Mouse (Mus musculus) cerebral cortex, adult 2 months (tissue): Measurements from ENCODE around the gene BC003965.

Source experiments
- WGBS: fragments of 180-500 bp; shearing (Covaris S2); methylation state at CpG from one replicate; pipeline ENCODE4 v1.1.7; 2018; 5-methylcytosine and 5-hydroxymethylcytosine counted together

The BC003965 gene

DNA sequence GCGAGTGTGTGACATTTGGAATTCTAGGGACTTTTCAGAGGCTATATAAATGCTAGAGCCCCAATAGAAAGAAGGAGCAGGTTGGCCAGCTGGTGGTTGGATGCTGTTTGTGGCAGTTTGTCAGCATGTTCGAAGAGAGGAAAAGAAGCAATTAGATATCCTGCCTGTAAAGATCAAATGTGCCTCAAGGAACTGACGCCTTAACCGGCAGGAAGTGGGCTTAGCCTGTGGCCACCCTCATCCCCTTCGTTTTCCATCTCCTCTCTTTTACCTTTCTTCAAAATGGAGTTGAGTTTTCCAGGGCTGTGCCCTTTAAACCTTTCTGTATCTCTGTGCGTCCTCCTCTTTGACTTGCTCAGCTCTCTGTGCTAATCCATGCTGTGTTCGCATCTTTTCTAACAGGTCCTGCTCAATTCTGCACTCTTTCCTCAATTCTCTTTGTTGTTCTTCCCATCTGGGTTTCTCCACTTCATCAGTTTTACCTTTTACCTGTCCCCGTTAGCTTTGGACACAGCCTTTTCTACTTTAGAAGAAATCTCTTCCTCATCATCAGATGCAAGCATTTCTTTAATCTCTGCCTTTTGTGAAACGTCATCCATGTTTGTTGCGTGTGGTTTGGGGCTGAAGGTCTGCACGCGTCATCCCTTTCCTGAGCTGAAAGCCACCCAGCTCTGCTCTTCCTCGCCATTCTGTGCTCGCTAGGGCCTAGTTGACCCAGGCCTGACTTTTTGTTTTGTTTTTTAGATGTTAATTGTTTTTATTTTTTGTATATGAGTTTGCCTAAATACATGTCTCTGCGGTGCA lies 35.3 kb downstream of the BC003965 start:
- whole genome bisulfite sequencing: 88% methylated on average over 15 of the region's 15 CpGs

- WGBS: 63% methylated on average over 1 of the region's 1 CpGs
These were observed 36.4 kb downstream of the BC003965 start for GRCm38 (mm10) chr17:25220746-25221145.

GRCm38 (mm10) chr17:25221821-25222503 lies 37.6 kb downstream of the BC003965 start:
- 8% methylated on average over 20 of the region's 30 CpGs for WGBS

- 16% methylated on average over 17 of the region's 28 CpGs for WGBS
These were observed 38.2 kb downstream of the BC003965 start for GRCm38 (mm10) chr17:25222504-25222940.

- 33% methylated on average over 6 of the region's 6 CpGs for WGBS
These were observed 38.7 kb downstream of the BC003965 start for GRCm38 (mm10) chr17:25222951-25223601.

DNA sequence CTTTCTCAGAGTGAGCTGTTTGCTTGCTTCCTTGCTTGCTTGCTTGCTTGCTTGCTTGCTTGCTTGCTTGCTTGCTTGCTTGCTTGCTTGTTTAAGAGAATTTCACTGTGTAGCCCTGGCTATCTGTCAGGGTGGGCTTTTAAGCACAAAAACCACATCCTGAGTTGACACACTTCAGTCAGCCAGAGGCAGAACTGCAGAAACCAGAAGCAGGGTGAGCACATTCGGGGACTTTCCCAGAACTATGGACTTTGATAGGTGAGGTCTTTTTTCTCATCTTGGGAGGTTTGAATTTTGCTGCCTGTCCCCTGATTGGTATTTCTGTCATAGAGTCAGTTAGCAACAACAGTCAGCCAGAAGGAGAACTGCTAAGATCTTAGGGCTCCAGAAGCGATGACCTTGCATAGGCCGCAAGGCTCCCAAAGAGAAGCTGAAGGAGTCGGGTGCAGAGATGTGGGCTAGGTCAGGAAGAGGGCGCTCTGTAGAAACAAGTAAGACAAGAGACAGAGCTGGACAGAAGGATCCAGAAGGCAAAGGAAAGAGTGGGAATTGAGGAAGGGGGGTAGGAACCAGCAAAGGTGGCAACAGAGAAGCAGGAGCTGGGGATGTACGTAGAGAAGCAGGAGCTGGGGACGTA lies 40.4 kb downstream of the BC003965 start:
- WGBS: 84% methylated on average over 7 of the region's 7 CpGs

GRCm38 (mm10) chr17:25225659-25226058 lies 41.3 kb downstream of the BC003965 start:
- 88% methylated on average over 4 of the region's 4 CpGs for WGBS

DNA sequence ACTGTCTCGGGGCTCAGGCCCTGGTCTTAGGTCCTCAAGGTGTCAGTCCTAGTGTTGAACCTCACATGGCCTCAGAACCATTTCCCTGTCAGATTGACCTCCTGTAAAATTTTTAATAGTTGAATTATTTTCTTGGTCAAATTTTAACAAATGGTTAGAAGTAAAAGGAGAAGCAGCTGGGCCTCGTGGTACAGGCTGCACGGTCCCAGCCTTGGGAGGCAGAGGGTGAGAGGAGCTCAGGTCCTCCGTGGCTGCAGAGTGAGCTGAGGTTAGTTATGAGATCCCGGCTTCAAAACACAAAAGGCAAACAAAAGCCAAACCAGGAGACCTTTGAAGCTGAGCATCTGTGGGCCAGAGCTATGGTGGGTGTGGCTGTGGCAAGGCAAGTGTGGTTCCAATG lies 43.6 kb downstream of the BC003965 start:
- 89% methylated on average over 5 of the region's 5 CpGs for WGBS

DNA sequence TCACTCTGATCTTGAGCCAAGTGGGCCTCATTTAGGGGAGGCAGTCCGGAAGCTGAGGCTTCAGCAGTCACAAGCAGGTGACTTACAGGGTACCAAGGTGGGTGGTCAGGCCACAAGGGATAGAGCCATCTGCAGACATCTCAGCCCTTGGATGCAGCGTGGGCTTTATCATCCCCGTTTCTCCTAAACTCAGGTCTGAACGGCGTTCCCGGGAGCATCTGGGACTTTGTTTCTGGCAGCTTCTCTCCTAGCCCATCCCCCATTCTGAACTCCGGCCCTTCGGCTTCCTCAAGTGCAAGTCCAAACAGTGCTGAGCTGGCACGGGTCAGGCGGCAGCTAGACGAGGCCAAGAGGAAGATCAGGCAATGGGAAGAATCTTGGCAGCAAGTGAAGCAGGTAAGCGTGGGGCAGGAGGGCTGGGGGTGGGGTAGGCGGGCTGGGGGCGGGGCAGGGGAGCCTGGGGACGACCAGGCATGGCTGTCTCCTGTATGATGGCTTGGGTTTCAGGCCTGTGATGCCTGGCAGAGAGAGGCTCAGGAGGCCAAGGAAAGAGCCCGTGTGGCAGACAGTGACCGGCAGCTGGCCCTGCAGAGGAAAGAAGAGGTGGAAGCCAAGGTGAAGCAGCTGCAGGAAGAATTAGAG lies 45.8 kb downstream of the BC003965 start:
- 52% methylated on average over 17 of the region's 17 CpGs for WGBS

DNA sequence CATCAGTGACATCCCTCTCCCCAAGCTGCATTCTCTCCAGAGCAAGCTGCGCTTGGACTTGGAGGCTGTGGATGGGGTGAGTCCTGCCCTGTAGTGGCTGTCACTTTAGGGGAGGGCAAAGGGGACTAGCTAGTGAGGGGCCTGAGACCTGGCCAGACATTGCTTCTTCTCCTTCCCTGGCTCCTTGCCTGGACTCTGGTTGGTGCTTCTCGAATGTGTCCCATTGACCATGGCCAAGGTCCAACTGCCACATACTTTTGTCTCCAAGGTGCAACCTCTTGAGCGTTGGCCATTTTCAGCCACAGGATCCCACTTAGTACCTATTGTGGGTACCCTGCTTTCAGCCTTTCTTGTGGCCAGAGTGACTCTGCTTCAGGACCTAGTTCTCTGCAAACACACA lies 46.3 kb downstream of the BC003965 start:
- 69% methylated on average over 3 of the region's 3 CpGs for WGBS

- 72% methylated on average over 6 of the region's 11 CpGs for WGBS
These were observed 47.3 kb downstream of the BC003965 start for GRCm38 (mm10) chr17:25231621-25232020.

DNA sequence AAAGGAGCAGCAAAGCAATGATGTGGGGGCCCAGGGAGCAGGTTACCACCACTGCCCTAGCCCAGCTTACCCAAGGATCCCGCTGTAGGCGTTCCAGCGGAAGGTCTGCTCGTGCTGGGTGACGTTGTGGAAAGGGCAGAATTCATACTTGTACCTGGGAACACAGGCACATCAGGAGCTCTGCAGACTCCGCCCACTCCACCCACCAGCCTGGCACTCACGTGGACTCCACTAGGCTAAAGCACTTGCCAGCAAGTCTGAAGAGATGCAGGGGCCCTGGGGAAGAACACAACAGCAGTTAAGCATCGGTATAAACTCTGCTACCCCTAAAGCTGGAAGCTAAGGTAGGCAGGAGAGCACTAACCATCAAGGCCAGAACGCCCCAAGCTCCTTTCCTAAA lies 51.3 kb downstream of the BC003965 start:
- 69% methylated on average over 9 of the region's 9 CpGs for WGBS
